16 mouse cellular contexts compared by ENCODE assay signal in the genomic region with DNA sequence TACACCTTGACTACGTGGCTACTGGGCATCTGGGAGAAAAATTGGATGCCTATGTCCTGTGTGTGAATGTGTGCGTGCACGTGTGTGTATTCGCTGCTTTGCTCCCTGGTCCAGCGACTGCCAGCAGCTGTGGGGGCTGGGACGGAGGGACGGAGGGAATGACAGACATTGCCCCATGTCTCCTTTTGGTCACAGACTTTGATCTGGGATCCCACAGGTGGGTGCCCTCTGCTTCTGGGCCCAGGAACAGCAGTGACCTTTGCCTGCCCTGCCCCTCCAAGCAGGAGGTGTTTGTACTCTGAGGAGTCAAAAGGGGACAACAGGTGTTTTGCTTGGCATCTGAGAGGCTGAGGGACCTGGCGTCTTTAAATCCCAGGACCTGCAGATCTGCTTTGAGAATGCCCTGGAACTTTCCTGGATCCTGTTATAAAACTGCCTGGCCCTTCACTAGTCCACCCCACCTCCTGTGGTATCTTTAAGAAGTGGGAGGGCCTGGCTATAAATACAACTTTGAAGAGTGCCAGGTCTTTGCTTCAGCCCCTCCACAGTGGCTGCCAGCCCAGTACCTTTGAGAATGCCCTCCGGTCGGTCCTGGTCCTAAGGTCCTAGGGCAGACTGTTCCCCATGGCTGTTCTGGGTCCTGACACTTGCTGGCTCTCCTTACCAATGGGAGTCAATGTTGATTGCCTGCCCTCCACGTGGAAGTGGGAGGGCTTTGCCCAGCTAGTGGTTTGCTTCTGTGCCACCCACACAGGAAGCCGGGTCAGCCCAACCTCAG. TPM values are rescaled to one million over a fixed set of nuclear protein-coding genes. Genes with fewer than 3 reads are reported as not detected.
DNase-seq lines count a peak whose midpoint lies in the region; ATAC-seq lines count a peak whose summit lies in the region.
"Had no signal": no experiment of that assay in that cellular context is flagged by ENCODE, and none has a peak within 500 bp of the region (broad histone marks: within the 10 kb centered on the region; RNA-seq: fewer than 3 reads in every experiment).

No protein-coding gene starts in this region.

- H3K27ac ChIP-seq in heart, embryonic 10.5 days, result peak overlapping the region; percentile 39; the same call in 1 of the 2 replicates
- H3K27ac ChIP-seq: embryonic facial prominence, embryonic 12.5 days; forebrain, embryonic 15.5 days; hindbrain, embryonic 14.5 days had no signal

- peak overlapping the region; percentile 96 for H3K4me3 ChIP-seq in heart, embryonic 10.5 days
- H3K4me3 ChIP-seq: embryonic facial prominence, embryonic 12.5 days; forebrain, embryonic 15.5 days had no signal

- H3K4me1 ChIP-seq in heart, embryonic 10.5 days, result peaks cover 58% of the 10 kb centered on the region

- no peaks in the 10 kb centered on the region for H3K27me3 ChIP-seq in heart, embryonic 10.5 days (ENCODE audit: insufficient read depth, poor library complexity, severe bottlenecking)

- DNase-seq in kidney, adult 18-20 months, result peak; percentile 68
- DNase-seq in kidney, postnatal 4 days, result no peak
- no peak for DNase-seq in heart, embryonic 10.5 days (ENCODE audit: low spot score)
- no peak for DNase-seq in right cerebral cortex, postnatal 36 days (ENCODE audit: low spot score in 2 of 2)
- no peak for DNase-seq in cerebellum, postnatal 36 days
- no peak for DNase-seq in natural killer cell, adult 2 months (ENCODE audit: low spot score in 2 of 2)
- DNase-seq: adrenal gland, postnatal 14 days; cerebellum, adult 11 months; thymus, adult 18-20 months had no signal

- no peaks in the 10 kb centered on the region for H3K9me3 ChIP-seq in heart, embryonic 10.5 days
- H3K9me3 ChIP-seq: embryonic facial prominence, embryonic 12.5 days; forebrain, embryonic 15.5 days had no signal

- 75% methylated on average over 12 of the region's 12 CpGs for WGBS in heart, embryonic 10.5 days

- H3K36me3 ChIP-seq in heart, embryonic 10.5 days, result peaks cover 68% of the 10 kb centered on the region

- peak; percentile 43 for ATAC-seq in common myeloid progenitor, adult 5-6 weeks (replicated peaks; ENCODE audit: low read depth, poor library complexity, severe bottlenecking)
- peak; percentile 18 to 29; a peak in 2 of 4 replicates for ATAC-seq in hematopoietic stem cell, adult 5-6 weeks (replicated peaks in 1 of 2; ENCODE audit: insufficient read depth in 1 of 2, low FRiP score in 2 of 2, low TSS enrichment in 1 of 2, low read depth in 1 of 2, poor library complexity in 2 of 2, severe bottlenecking in 2 of 2)
- ATAC-seq: forebrain, embryonic 15.5 days; lung, postnatal 0 days had no signal

RNA-seq across cellular contexts. Expression of a gene that starts 4.6 kb away (rescaled TPM):
- total RNA-seq in common myeloid progenitor, adult 5-6 weeks (2017), result 6.6 and 8.8 TPM in 2 replicates
- polyA plus RNA-seq in heart, embryonic 10.5 days (2016; fragmentation: Nextera tagmentation; extraction: Ambion mirVana), result 28.4 and 42.2 TPM in 2 replicates
- total RNA-seq in hematopoietic stem cell, adult 5-6 weeks (2017), result 7.4 and 9.3 TPM in 2 replicates

RNA-seq across cellular contexts. Expression of a gene that starts 14.2 kb away (rescaled TPM):
- total RNA-seq in common myeloid progenitor, adult 5-6 weeks (2017), result 7.4 and 10.7 TPM in 2 replicates
- 16.6 and 21.0 TPM in 2 replicates for polyA plus RNA-seq in heart, embryonic 10.5 days (2016; fragmentation: Nextera tagmentation; extraction: Ambion mirVana)
- 9.0 and 11.2 TPM in 2 replicates for total RNA-seq in hematopoietic stem cell, adult 5-6 weeks (2017)

RNA-seq across cellular contexts. Expression of a gene that starts 17.2 kb away (rescaled TPM):
- total RNA-seq in common myeloid progenitor, adult 5-6 weeks (2017), result 2.4 and 3.3 TPM in 2 replicates
- 22.9 and 26.2 TPM in 2 replicates for polyA plus RNA-seq in heart, embryonic 10.5 days (2016; fragmentation: Nextera tagmentation; extraction: Ambion mirVana)
- 6.2 and 6.4 TPM in 2 replicates for total RNA-seq in hematopoietic stem cell, adult 5-6 weeks (2017)

RNA-seq across cellular contexts. Expression of a gene that starts 24.4 kb away (rescaled TPM):
- 6.3 and 11.8 TPM in 2 replicates for total RNA-seq in common myeloid progenitor, adult 5-6 weeks (2017)
- 29.3 and 30.1 TPM in 2 replicates for polyA plus RNA-seq in heart, embryonic 10.5 days (2016; fragmentation: Nextera tagmentation; extraction: Ambion mirVana)
- total RNA-seq in hematopoietic stem cell, adult 5-6 weeks (2017), result 13.5 and 14.5 TPM in 2 replicates

RNA-seq across cellular contexts. Expression of a gene that starts 25.1 kb away (rescaled TPM):
- total RNA-seq in common myeloid progenitor, adult 5-6 weeks (2017), result 0.49 and 1.5 TPM in 2 replicates
- 0.11 and 0.19 TPM in 2 replicates for polyA plus RNA-seq in heart, embryonic 10.5 days (2016; fragmentation: Nextera tagmentation; extraction: Ambion mirVana)
- 1.5 and 4.8 TPM in 2 replicates for total RNA-seq in hematopoietic stem cell, adult 5-6 weeks (2017)
- total RNA-seq: adrenal gland, postnatal 14 days; monocyte, adult 5-6 weeks had no signal
